Mouse (Mus musculus): ENCODE results near the gene Catip.

DNA sequence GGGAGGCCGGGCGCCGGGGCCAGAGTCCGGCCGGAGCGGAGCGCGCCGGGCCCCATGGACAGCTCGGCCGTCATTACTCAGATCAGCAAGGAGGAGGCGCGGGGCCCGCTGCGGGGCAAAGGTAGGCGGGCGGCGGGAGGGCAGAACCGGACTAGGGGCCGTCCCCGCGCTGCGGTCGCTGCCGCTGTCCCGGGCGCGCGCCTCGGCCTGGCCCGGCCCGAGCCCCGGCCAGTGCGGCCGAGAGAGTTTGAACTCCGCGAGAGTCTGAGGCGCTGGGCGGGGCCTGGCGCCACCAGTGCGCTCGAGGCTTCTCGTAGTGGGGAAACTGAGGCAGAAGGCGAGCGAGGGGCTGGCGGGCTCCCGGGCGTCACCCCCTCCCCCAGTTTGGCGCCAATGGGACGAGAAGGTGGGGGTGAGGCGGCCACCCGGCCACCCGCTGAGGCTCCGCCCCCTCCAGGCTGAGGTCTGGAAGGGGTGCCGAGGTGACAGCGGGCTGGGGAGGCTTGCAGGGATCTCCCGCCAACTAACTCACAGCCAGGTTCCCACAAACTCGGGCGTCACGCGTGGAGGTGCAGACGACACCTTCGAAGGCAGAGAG, 30.0 kb downstream of the Catip start:
- 0 out of 2 replicates have a peak, but pooled peaks have one; percentile 14 for TF ChIP-seq CTCF (IDR thresholded peaks at IDR 0.05; ENCODE audit: low read depth)
- no peak for TF ChIP-seq EP300 (IDR thresholded peaks at IDR 0.05; ENCODE audit: low read depth)
